Mouse (Mus musculus) naive thymus-derived CD4-positive, alpha-beta T cell, adult 2 months (primary cell): ENCODE measurements around the gene Tppp2.

Experiments used
- DNase-seq: peaks from one replicate; pipeline ENCODE4 v3.0.0-alpha.2; 2011; ENCODE audit warnings: low read depth

Gene Tppp2

DNA sequence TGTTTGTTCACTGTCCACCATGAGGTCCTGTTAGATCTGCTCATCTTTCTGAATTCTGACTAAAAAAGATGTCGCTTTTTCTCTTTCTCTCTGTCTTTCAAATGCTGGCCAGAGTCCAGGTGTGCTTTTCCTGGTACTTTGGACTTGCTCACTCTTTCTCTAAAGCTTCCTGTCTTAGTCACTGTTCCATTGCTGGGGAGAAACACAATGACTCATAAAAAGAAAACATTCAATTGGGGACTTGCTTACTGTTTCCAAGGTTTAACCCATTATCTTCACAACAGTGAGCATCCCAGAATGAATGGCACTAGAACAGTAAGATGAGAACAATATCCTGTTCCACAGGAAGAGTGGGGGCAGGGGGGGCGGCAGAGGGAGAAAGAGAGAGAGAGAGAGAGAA lies 42.1 kb downstream of the Tppp2 start:
- no peak for DNase-seq

DNA sequence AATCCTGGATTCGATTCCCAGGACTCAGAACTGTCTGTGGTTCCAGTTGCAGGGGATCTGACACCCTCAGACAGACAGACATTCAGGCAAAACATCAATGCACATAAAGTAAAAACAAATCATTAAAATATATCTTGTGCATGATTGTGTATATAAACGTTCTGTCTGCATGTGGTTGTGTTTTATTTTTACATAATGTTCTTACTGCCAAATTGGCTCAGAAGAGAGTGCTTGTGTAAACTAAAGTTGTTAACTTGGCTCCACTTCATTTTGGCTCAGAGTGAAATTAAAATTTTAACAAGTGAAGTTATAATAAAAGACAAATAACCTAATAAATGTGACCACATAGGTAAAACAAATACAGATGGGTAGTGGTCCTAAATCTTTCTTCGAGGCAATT lies 49.2 kb downstream of the Tppp2 start:
- no peak for DNase-seq
